Mouse (Mus musculus) megakaryocyte, embryonic 14.5 days (primary cell): ENCODE measurements around the gene Iqch. TPM values are rescaled to one million over a fixed set of nuclear protein-coding genes. Genes with fewer than 3 reads are reported as not detected.
A peak's percentile ranks its signal among the peaks of the same experiment; 100 is the strongest.

Experiments used
- H3K27me3 ChIP-seq: replicated peaks from 2 replicates; pipeline ENCODE3; 2012; ENCODE audit warnings: inconsistent platforms
- H3K36me3 ChIP-seq: replicated peaks from 2 replicates; pipeline ENCODE3; 2012; ENCODE audit warnings: low read length, inconsistent platforms, mixed read lengths
- H3K4me1 ChIP-seq: 2 replicates; pipeline ENCODE4 v1.6.1; 2012; ENCODE audit warnings: inconsistent platforms
- H3K4me3 ChIP-seq: replicated peaks from 2 replicates; pipeline ENCODE3; 2012; ENCODE audit warnings: moderate library complexity, mild to moderate bottlenecking, inconsistent platforms
- H3K9me3 ChIP-seq: 2 replicates; pipeline ENCODE4 v1.6.1; 2012; ENCODE audit warnings: inconsistent platforms
- FLI1 ChIP-seq: IDR thresholded peaks from 2 replicates; pipeline ENCODE4 v1.6.1; 2012; ENCODE audit warnings: low read length, inconsistent platforms, mixed read lengths
- GATA1 ChIP-seq: IDR thresholded peaks from 3 replicates; pipeline ENCODE4 v1.6.1; 2012; ENCODE audit warnings: mixed read lengths, low read length, inconsistent platforms, borderline replicate concordance
- polyA plus RNA-seq: library from polyadenylated mRNA; stranded (reverse); fragments of >175 nt; gene quantifications from 2 replicates; pipeline ENCODE4 v1.2.3, GENCODE M21; 2012; ENCODE audit warnings: low replicate concordance; ENCODE audit not compliant: insufficient read depth

The Iqch gene
- polyA plus RNA-seq, 1 experiment: not detected

GRCm38 (mm10) chr9:63596660-63597059 is 5.6 kb downstream of the Iqch start:
- H3K4me1 ChIP-seq: peaks cover 38% of the 10 kb centered on the region

GRCm38 (mm10) chr9:63595652-63596051 is 6.6 kb downstream of the Iqch start:
- TF ChIP-seq FLI1 (no peak), GATA1 (no peak)
- no peaks in the 10 kb centered on the region for H3K36me3 ChIP-seq
- H3K27me3 ChIP-seq: peaks cover 6% of the 10 kb centered on the region
- H3K9me3 ChIP-seq: no peaks in the 10 kb centered on the region
- H3K4me3 ChIP-seq: no peak overlapping the region
- peaks cover 48% of the 10 kb centered on the region for H3K4me1 ChIP-seq

More at GRCm38 (mm10) chr9:63596660-63597059, 5.6 kb downstream of the Iqch start:
- no peaks in the 10 kb centered on the region for H3K9me3 ChIP-seq
- TF ChIP-seq FLI1: no peak
- H3K27me3 ChIP-seq: peaks cover 6% of the 10 kb centered on the region
- no peak overlapping the region for H3K4me3 ChIP-seq
- no peaks in the 10 kb centered on the region for H3K36me3 ChIP-seq

- Histone ChIP-seq H3K4me3 (no peak overlapping the region), H3K27me3 (peaks cover 6% of the 10 kb centered on the region), H3K36me3 (no peaks in the 10 kb centered on the region), H3K4me1 (peaks cover 48% of the 10 kb centered on the region), H3K9me3 (no peaks in the 10 kb centered on the region)
- TF ChIP-seq GATA1 (no peak), FLI1 (no peak)
Measured at GRCm38 (mm10) chr9:63595032-63595431, 7.3 kb downstream of the Iqch start.

- Histone ChIP-seq H3K9me3 (no peaks in the 10 kb centered on the region), H3K4me3 (peak overlapping the region; percentile 59), H3K27me3 (peaks cover 4% of the 10 kb centered on the region), H3K4me1 (peaks cover 34% of the 10 kb centered on the region), H3K36me3 (no peaks in the 10 kb centered on the region)
- TF ChIP-seq FLI1 (no peak), GATA1 (no peak)
Measured at GRCm38 (mm10) chr9:63591661-63592256, 10.5 kb downstream of the Iqch start.

- peaks cover 4% of the 10 kb centered on the region for H3K27me3 ChIP-seq
Measured at GRCm38 (mm10) chr9:63590592-63590991, 11.7 kb downstream of the Iqch start.

GRCm38 (mm10) chr9:63589209-63589608 is 13.1 kb downstream of the Iqch start:
- no peaks in the 10 kb centered on the region for H3K36me3 ChIP-seq
- H3K27me3 ChIP-seq: peaks cover 5% of the 10 kb centered on the region
- peaks cover 26% of the 10 kb centered on the region for H3K4me1 ChIP-seq
- 0 out of 2 replicates have a peak, but pooled peaks cover 4% of the 10 kb centered on the region for H3K9me3 ChIP-seq
- H3K4me3 ChIP-seq: no peak overlapping the region
- TF ChIP-seq GATA1 (no peak), FLI1 (no peak)

More at GRCm38 (mm10) chr9:63590592-63590991, 11.7 kb downstream of the Iqch start:
- Histone ChIP-seq H3K4me1 (peaks cover 31% of the 10 kb centered on the region), H3K36me3 (no peaks in the 10 kb centered on the region), H3K9me3 (0 out of 2 replicates have a peak, but pooled peaks cover 4% of the 10 kb centered on the region), H3K4me3 (no peak overlapping the region)
- TF ChIP-seq FLI1 (no peak), GATA1 (no peak)

GRCm38 (mm10) chr9:63585251-63585650 is 17.0 kb downstream of the Iqch start:
- Histone ChIP-seq H3K9me3 (0 out of 2 replicates have a peak, but pooled peaks cover 4% of the 10 kb centered on the region), H3K4me1 (peaks cover 13% of the 10 kb centered on the region), H3K36me3 (no peaks in the 10 kb centered on the region), H3K27me3 (peaks cover 11% of the 10 kb centered on the region), H3K4me3 (no peak overlapping the region)
- TF ChIP-seq GATA1 (no peak), FLI1 (no peak)

GRCm38 (mm10) chr9:63581778-63582177 is 20.5 kb downstream of the Iqch start:
- TF ChIP-seq GATA1: no peak
- H3K4me1 ChIP-seq: peaks cover 18% of the 10 kb centered on the region
- no peaks in the 10 kb centered on the region for H3K36me3 ChIP-seq
- H3K4me3 ChIP-seq: no peak overlapping the region
- H3K9me3 ChIP-seq: 0 out of 2 replicates have a peak, but pooled peaks cover 4% of the 10 kb centered on the region
- peaks cover 21% of the 10 kb centered on the region for H3K27me3 ChIP-seq

- Histone ChIP-seq H3K4me1 (peaks cover 18% of the 10 kb centered on the region), H3K36me3 (no peaks in the 10 kb centered on the region), H3K27me3 (peaks cover 16% of the 10 kb centered on the region), H3K4me3 (no peak overlapping the region), H3K9me3 (no peaks in the 10 kb centered on the region)
- TF ChIP-seq FLI1: no peak
Measured at GRCm38 (mm10) chr9:63580046-63580445, 22.2 kb downstream of the Iqch start.

GRCm38 (mm10) chr9:63579644-63580043 is 22.6 kb downstream of the Iqch start:
- H3K4me3 ChIP-seq: no peak overlapping the region
- TF ChIP-seq FLI1: no peak
- TF ChIP-seq GATA1: no peak
- no peaks in the 10 kb centered on the region for H3K9me3 ChIP-seq
- H3K4me1 ChIP-seq: peaks cover 18% of the 10 kb centered on the region
- peaks cover 16% of the 10 kb centered on the region for H3K27me3 ChIP-seq
- H3K36me3 ChIP-seq: no peaks in the 10 kb centered on the region

GRCm38 (mm10) chr9:63577469-63577868 is 24.8 kb downstream of the Iqch start:
- H3K9me3 ChIP-seq: no peaks in the 10 kb centered on the region
- H3K27me3 ChIP-seq: peaks cover 18% of the 10 kb centered on the region
- H3K4me3 ChIP-seq: no peak overlapping the region
- no peaks in the 10 kb centered on the region for H3K36me3 ChIP-seq
- no peak for TF ChIP-seq FLI1
- no peak for TF ChIP-seq GATA1
- H3K4me1 ChIP-seq: peaks cover 14% of the 10 kb centered on the region; the same call in 1 of the 2 replicates
